Mouse (Mus musculus): ENCODE measurements around the gene Kcp.

GRCm38 (mm10) chr6:29496270-29496669 is 11.5 kb downstream of the Kcp start:
- TF ChIP-seq POLR2A (IDR thresholded peaks at IDR 0.05; ENCODE audit: extremely low read depth, insufficient read depth, low read length) (no peak), CTCF (IDR thresholded peaks at IDR 0.05; ENCODE audit: extremely low read depth, insufficient read depth, low read length) (no peak)

Measured in cortical plate, adult 2 months (tissue).